Mouse (Mus musculus): ENCODE results near the gene Phf21b.

- TF ChIP-seq CTCF (IDR thresholded peaks at IDR 0.05; ENCODE audit: low read depth) (no peak), EP300 (optimal IDR thresholded peaks at IDR 0.05) (no peak)
Measured at GRCm38 (mm10) chr15:84738246-84738645, 117.6 kb downstream of the Phf21b start.
